Mouse (Mus musculus): ENCODE results near the gene C530008M17Rik. TPM values are rescaled to one million over a fixed set of nuclear protein-coding genes. Genes with fewer than 3 reads are reported as not detected.

The C530008M17Rik gene
- total RNA-seq, 4 experiments from 2014 or later = 2.0 to 5.9 (median 2.5) TPM

DNA sequence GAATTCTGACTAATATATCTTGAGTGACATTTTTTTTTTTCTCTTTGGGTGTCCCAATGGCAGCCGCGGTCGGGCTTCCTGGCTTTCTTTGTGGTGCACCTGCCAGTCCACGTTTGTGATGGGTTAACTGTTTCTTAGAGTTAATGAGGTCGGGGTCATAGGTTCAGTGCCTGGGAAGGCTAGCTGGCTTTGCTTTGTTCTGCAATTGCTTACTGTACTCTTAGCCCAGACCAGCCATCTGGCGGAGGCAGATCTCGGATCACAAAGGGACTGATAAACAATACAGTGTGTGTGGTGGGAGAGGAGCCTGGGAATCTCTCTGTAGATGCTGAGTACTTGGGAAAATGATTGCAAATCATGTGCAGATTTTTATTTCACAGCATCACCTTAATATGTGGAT lies 9.1 kb downstream of the C530008M17Rik start:
- no peak for DNase-seq (ENCODE audit: low spot score)

DNA sequence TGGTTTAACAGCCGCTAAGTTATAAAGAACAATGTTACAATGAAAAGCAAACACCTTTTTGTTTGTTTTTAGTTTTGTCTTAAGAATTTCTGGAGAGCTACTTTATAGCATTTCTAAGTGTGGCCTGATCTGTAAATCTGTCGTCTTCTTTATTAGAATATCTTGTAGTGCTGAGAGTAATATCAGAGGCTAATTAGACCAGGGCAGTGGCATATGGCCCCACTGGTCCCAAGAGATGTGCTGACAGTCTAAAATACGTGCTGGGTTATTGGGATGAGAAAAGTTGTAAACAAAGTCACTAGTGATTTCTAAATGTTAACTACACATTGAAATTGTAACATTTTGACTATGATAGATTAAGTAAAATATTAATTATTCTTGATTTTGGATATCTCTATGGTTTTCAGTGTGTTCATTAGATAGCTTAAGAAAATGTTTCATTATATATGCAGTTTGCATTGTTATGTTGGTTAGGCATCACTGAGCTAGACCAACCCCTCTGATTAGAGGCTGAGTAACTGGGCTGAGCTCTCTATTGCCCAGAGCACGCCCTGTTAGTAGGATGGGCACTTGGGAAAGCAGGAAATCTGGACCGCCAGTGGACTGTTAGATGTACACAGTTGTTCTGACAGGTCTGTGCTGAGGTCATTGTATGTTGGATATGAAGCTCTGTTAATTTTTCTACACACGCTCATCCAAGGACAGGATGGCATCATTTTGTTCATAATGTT lies 9.9 kb downstream of the C530008M17Rik start:
- no peak for DNase-seq (ENCODE audit: low spot score)

DNA sequence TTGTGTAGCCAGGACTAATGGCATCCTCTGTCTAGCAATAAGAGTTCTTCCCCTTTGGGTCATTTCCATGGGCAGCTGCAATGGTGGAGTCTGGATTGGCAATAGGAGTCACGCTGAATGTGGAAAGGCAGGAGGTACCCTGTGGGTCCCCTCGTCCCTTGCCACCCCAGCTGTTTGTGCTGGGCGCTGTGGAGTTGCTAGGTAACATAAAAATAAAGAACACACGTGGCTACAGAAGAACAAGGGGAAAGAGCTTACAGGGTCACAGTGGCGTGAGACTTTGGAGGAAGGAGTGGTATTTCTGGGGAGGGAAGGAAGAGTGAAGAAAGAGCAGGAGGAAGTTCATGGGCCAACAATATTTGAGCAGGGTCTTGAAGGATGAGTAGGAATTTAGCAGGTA lies 11.8 kb downstream of the C530008M17Rik start:
- no peak for DNase-seq (ENCODE audit: low spot score)

DNA sequence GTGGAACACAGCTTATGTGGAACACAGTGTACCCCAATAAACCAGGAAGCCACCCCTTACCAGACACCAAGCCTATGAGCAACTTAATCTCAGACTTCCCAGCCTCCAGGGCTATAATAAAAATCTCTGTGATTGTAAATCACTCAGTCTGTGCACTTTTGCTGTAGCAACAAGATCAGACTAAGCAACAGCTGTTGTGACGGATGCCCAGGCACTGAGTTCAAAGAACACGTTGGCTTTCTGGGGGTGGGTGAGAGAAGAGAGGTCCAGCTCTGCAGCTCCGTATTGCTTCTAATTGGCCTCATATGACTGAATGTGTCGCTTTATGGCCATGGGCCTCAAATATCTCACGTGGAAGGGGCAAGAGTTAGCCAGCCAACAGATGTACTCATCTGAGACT lies 12.2 kb downstream of the C530008M17Rik start:
- DNase-seq (ENCODE audit: low spot score) = no peak

DNA sequence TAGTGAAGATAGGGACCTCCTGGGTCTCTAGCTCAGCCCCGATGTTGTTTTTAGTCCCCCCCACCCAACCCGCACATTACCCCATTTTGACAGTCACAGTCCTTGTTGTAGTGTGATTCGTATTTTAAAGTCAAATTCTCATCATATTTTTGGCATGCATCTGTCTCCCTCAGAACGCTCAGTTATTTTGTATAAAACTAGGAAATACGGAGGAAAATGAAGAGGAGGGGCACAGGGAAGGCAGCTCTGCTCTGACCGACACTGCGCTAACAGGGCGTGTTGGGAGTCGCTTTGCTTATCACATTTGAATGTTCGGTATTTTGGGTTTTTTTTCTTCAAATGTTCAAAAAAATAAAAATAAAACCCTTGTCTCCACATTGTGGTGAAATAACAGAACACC lies 13.9 kb downstream of the C530008M17Rik start:
- no peak for DNase-seq (ENCODE audit: low spot score)

DNA sequence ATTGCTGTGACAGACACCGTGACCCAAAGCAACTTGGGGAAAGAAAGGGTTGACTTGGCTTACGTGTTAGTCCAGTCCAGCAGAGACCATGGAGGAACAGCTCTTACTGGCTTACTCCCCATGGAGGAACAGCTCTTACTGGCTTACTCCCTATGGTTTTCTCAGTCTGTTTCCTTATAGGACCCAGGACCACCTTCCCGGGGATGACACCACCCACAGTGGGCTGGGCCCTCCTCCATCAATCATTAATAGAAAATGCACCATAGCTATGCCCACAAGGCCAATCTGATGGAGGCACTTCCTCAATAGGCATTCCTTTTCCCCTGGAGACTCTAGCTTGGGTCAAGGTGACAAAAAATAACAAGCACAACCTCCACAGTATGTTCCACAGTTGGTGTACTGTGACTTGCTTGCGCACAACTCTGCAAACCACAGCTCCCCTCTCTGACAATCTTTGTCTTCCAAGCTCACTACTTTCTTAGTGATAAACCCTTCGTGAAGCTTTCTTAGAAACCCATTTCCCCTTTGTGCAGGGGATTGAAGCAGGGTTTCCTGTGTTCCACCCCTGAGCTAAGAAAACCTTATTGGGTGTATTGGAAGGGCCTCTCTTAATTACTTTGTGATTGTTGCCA lies 17.8 kb downstream of the C530008M17Rik start:
- DNase-seq (ENCODE audit: low spot score) = no peak

DNA sequence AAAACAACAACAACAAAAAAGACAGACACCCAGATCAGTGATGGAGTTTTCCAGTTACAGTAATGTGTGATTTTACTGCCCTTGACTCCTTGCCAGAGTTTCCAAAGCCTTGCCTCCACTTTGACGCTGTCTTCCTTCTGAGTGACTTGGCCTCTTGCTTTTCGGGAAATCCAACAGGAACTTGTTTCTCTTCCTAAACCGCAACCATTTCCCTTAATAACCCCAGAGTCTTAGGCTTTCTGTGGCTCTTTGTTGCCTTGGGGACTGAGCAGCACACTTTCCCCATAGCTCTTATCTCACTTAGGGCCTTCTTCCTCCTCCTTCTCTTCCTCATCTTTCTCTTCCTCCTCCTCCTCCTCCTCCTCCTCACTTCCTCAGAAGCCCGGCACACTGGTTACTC lies 19.1 kb downstream of the C530008M17Rik start:
- DNase-seq (ENCODE audit: low spot score) = no peak

DNA sequence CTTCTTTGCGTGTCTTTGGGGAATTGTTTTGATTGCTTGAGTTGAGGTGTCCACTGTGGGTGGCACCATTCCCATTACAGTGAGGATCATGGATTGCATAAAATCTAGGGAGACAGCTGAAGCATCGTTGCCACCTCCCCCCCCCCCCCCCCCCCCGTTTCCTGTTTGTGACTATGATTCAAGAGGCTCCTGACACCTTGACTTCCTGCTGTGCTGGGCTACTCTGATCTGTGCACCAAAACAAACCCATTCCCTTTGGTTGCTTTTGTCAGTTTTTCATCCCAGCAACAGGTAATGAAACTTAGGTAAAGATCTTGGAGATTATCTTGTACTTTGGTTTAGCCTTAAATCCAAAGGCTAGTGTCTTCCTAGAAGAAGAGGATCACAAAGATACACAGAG lies 24.6 kb downstream of the C530008M17Rik start:
- DNase-seq (ENCODE audit: low spot score) = no peak

DNA sequence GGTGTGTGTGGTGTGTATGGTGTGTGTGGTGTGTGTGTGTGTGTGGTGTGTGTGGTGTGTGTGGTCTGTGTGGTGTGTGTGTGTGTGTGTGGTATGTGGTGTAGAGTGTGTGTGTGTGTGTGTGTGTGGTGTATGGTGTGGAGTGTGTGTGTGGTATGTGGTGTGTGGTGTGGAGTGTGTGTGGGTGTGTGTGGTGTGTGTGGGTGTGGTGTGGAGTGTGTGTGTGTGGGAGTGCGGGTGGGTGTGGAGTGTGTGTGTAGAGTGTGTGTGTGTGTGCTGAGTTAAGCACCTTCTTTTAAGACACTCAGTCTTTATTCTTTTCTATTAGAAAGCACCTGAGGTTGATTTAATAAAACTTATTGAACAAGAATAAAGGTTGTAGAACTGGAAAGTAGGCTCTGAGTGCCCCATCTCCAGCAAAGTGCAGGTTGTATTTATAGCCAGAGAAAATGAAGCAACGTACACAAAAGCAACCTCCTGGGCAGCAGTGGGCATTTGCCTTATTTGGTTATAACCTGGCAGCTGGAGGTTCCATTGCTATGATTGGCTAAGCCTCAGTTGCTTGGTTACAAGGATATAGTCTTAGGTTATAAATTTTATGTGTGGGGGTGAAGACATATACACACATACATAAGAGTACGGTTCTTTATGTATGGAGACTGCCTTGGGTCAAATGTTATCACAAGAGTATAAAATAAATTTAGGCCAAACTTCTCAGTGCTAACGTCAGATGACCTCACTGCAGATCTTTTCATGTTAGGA lies 25.8 kb downstream of the C530008M17Rik start:
- DNase-seq (ENCODE audit: low spot score) = no peak

DNA sequence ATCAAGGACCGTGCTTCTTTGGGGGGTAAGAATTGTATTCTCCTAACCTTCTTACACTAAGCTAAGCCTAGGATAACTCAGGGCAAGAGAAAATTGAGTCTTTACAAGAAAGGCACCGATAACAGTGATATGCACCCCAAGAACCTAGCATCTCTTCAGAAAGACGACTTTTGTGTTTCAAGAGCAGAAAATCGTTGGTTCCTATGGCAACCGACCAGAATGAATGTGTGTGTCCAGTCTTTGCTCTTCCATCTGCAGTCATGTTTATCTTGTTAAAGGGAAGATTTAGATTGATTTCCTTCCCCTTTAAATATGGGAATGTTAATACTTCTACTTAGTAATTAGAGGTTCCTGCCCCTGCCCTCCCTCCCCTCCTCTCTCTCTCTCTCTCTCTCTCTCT lies 27.1 kb downstream of the C530008M17Rik start:
- no peak for DNase-seq (ENCODE audit: low spot score)

DNA sequence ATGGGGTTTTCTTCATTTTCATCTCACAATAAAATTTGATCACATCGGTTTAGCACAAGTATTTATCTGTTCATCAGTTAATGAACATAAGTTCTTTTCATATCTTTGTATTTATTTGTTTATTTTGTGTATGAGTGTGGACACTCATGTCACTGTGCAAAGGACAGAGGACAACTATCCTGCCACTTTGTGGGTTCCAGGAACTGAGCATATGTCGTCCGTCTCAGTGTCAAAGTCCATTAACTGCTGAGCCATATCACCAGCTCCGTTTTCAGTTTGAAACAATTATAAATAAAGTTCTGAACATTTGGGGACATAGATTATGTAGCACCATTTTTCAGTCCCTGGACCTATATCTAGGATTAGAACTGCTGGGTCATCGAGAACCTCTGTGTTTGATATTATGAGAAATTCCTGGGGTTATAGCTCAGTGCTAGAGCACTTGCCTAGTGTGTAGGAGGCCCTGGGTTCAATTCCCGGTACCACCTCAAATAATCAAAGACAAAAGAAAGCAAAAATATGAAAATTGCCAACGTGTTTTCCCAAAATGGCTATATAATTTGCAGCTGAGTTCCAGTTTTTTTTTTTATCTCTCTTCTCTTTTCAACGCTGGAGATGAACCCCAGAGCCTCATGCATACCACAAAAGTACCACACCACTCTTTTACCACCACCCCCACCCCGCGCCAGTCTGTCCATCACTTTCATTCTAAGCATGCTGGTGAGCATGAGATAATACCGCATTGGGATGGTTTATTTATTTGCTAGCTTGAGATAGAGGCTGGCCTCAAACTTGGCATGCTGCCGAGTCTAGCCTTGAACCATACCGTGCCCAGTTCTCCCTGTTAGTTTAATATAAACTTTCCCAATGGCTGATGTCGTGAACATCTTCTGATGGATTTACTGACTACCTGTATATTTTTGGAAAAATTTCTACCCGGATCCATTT lies 28.6 kb downstream of the C530008M17Rik start:
- DNase-seq (ENCODE audit: low spot score) = no peak

DNA sequence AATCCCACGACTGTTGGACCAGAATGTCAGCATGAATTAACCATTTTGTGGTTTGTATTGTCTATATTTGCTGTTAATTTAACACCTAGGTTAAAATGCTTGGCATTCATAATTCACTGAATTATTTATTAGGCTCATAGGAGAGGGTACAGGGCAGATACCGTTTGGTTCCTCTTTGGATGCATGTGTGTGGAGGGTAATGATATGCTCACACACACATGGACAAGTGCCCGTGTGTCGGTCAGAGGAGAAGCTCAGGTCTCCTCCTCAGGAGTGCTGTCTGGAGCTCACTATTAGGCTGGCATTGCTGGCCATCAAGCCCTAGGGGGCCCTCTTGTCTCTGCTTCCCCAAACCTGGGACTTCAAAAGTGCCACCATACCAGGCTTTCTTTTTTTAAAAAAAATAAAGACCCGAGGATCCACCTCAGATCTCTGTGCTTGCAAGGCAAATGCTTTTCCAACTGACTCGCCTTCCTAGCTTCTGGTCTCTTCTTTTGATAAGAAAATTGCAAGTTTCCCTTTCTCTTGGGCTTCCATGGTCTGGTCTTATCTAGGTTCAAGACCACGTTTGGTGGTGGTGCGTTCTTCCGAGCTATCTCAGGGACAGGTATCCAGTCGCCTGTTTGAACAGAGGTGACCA lies 31.8 kb downstream of the C530008M17Rik start:
- no peak for DNase-seq (ENCODE audit: low spot score)

DNA sequence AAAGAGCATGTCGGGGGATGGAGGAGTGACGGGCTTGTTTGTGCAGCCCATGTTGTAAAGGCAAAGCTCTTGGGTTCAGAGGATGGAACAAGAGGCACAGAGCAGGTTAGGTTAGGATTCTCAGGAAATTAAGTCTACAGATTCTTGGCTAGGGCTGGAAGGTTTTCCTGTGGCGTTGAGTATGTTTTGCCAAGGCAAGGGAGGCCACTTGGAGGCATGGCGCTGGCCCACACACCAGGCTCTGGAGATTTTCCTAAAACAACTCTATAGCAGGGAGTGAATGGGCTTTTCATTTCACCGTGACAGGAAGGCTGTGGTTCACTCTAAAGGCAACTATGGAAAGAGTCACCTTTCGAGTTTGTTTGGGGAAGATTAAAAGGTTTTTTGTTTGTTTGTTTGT lies 32.3 kb downstream of the C530008M17Rik start:
- DNase-seq (ENCODE audit: low spot score) = no peak

DNA sequence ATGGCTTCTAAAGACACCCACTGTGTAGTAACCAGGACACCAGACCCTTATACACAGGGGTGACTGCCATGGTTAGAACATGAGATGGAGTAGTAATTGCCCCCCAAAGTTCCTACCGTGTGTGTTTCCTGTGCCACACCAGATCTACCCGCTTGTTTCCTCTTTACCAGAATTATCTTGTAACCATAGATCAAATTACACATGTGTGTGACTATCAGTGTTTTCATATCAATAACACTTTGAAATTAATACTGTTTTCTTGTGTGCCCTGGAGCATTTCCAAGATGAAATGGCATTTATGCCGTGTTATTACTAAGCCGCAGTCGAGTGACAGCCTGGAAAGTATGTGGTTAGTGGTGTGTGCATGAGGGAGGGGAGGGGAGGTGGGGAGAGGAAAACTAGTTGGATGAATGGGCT lies 33.9 kb downstream of the C530008M17Rik start:
- no peak for DNase-seq (ENCODE audit: low spot score)

DNA sequence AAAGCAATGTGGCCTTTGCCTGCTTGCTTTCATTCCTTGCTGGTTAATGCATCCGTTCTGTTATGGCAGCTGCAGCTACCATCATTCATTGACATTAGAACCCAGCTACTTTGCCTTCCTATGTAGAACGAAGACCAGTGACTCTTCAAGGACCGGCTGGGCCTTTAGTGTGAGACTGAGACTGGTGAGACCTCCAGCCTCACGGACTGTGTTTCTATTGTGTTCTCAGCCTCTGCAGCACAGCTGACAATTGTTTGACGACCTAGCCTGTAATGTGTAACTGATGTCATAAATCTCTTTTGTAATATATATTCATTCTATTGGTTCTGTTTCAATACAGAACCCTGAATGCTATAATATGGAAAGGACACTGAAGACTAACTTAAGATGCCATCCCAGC lies 34.9 kb downstream of the C530008M17Rik start:
- DNase-seq (ENCODE audit: low spot score) = no peak

DNA sequence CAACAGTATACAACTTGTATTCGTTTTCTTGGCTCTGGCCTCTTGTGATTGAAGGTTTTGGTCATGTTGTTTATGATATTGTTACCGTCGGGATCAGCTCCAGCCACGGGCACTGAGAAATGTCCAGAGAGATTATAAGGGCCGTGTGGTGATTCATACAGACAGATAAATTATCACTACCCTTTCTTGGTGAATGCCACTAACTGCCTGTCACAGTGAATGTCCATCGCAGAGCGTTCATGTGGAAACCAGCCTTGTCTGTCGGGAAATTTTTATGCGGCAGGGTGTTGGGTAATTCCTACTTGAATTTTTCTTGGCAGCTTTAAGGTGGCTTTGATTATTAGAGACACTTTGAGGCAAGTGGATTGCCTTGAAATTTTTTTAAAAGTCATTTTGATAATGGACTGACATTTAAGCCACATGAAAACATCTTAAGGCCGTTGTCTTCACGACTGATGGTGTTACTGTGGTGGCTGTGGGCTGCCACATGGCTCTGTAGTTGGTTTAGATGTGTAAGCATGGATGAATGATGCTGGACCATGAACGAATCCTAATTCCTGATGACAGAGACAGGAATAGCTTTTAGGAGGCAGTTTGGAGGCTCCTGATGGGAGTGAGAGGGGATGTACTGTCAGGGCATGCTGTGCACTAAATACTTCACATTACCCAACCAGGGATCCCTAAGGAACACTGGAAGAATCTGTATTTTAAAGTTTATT lies 35.6 kb downstream of the C530008M17Rik start:
- DNase-seq (ENCODE audit: low spot score) = no peak

DNA sequence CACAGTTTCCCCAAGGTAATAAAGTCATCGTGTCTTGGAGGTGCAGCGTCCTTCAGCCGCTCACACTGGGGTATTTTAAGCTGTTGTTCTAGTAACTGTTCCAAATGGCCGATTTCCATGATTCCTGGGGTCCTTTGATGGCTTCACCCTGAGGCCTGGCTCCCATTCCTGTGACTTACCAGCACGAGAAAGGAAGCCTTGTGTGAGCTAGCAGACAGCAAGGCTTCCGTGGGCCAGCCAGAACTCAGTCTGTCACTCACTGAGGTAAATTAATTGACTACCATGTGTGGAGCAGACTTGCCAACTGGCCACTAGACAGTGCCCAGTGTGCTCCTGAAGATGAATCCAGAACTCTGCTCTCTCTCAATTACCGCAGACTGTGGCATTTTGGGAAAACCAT lies 41.2 kb downstream of the C530008M17Rik start:
- DNase-seq (ENCODE audit: low spot score) = no peak

DNA sequence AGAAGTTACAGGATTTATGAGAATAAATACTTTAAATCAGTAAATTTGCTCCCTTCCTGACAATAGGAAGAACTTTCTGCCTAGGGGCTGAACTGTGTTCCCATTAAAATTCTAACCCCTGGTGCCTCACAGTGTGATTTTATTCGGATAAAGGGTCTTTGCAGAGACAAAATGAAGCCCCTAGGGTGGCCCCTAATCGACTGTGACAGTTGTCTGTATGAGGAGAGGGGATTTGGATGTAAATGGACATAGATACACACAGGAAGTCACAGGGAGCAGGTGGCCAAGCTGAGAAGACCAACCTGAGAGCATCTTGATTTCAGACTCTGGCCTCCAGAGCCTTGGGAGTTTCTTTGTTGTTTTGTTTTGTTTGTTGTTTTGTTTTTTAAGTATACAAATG lies 41.9 kb downstream of the C530008M17Rik start:
- no peak for DNase-seq (ENCODE audit: low spot score)

DNA sequence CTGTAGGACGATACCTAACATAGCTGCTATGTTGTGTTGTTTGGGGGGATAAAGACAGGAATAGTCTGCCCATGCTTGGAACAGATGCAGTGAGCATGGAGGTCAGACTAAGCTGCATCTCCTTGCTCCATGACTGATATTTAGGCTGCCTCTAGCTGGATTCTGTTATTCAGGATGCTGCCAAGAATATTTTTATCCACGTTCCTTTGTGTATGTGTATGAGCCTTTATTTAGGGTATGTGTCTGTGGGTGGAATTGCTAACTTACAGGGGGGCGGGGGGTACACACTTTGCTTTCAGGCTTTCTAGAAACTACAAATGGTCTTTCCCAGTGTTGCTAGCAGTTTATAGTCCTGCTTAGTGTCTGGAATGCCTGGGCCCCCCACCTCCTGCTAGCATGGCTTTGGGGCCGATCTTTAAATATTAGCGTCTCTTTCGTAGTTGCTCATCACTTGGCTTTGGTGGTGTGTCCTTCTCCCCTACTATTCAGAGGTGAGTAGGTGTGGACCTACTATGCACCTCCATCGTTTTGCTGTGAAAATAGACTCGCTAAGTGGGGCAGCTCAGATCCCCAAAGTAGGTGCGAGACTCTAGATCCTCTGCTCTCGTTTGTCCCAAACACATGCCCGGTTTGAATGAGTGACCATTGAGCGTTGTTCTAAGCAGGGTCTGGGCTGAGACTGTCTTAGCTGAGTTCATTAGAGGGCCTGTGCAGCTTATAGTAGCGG lies 45.0 kb downstream of the C530008M17Rik start:
- DNase-seq (ENCODE audit: low spot score) = no peak

DNA sequence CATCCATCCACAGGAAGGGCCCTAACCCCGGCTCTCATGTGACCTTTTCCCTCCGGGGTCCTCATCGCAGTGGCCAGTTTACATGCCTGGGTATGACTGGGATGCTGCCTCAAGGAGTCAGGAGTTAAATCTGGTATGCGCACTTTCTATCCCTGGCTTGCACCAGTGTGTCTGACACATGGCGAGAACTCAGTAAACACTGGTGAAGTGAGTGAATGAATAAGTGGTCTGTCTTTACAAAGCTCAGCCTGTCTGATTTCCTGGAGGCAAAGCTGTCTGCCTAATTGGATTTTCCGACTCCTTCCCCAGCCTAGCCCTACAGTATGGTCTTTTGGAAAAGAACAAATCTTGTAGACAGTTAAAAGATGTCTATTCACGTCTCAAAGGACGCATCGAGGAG lies 45.8 kb downstream of the C530008M17Rik start:
- DNase-seq (ENCODE audit: low spot score) = no peak

All from heart, adult 8-10 months (tissue).